Mouse (Mus musculus): ENCODE measurements around the gene Syde1. TPM values are rescaled to one million over a fixed set of nuclear protein-coding genes. Genes with fewer than 3 reads are reported as not detected.

Syde1 gene
- polyA plus RNA-seq, 1 experiment from 2014 or later = 13.9 TPM

- Histone ChIP-seq H3K36me3 (peaks cover 21% of the 10 kb centered on the region), H3K27ac (no peak overlapping the region), H3K27me3 (replicated peaks) (no peaks in the 10 kb centered on the region), H3K4me3 (replicated peaks) (no peak overlapping the region), H3K4me2 (replicated peaks) (peak overlapping the region; percentile 74; the same call in 1 of the 2 replicates), H3K9ac (no peak overlapping the region), H3K4me1 (replicated peaks) (no peaks in the 10 kb centered on the region), H3K9me3 (no peaks in the 10 kb centered on the region)
- WGBS = 91% methylated on average over 8 of the region's 8 CpGs
- ATAC-seq = no peak
Observed at GRCm38 (mm10) chr10:78589901-78590300, 1.9 kb downstream of the Syde1 start.

DNA sequence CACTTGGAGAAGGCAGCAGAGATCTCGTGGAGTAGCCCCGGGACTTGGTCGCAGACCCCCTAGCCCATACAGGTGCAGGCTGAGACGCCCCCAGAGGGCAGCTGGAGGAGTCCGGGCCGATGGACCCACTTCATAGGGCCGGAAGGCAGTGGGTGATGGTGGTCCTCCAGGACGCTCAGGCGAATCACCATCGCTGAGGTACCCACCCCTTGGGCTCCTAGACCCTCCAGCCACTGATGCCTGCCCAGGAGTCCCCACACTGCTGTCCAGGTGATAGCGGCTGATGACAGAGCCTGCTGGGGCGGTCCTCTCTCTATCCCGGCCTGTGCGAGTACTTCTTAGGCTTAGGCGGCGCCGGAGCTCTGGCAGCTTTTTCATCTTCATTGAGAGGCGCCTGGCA lies 2.5 kb downstream of the Syde1 start:
- no peak overlapping the region for H3K27ac ChIP-seq
- H3K4me1 ChIP-seq (replicated peaks) = no peaks in the 10 kb centered on the region
- WGBS = 95% methylated on average over 18 of the region's 18 CpGs
- H3K4me2 ChIP-seq (replicated peaks) = no peak overlapping the region
- no peak overlapping the region for H3K9ac ChIP-seq
- H3K9me3 ChIP-seq = no peaks in the 10 kb centered on the region
- no peak for ATAC-seq
- no peak overlapping the region for H3K4me3 ChIP-seq (replicated peaks)
- peaks cover 21% of the 10 kb centered on the region for H3K36me3 ChIP-seq
- no peaks in the 10 kb centered on the region for H3K27me3 ChIP-seq (replicated peaks)

GRCm38 (mm10) chr10:78586026-78586425 lies 5.7 kb downstream of the Syde1 start:
- ATAC-seq = no peak
- peaks cover 25% of the 10 kb centered on the region for H3K36me3 ChIP-seq

GRCm38 (mm10) chr10:78585606-78586005 lies 6.2 kb downstream of the Syde1 start:
- H3K36me3 ChIP-seq = peaks cover 25% of the 10 kb centered on the region
- no peaks in the 10 kb centered on the region for H3K9me3 ChIP-seq
- 86% methylated on average over 22 of the region's 22 CpGs for WGBS

More at GRCm38 (mm10) chr10:78586026-78586425, 5.7 kb downstream of the Syde1 start:
- no peak overlapping the region for H3K27ac ChIP-seq
- WGBS = 95% methylated on average over 13 of the region's 13 CpGs
- H3K9ac ChIP-seq = no peak overlapping the region
- H3K4me2 ChIP-seq (replicated peaks) = no peak overlapping the region
- no peaks in the 10 kb centered on the region for H3K9me3 ChIP-seq
- no peak overlapping the region for H3K4me3 ChIP-seq (replicated peaks)
- H3K4me1 ChIP-seq (replicated peaks) = no peaks in the 10 kb centered on the region
- no peaks in the 10 kb centered on the region for H3K27me3 ChIP-seq (replicated peaks)

GRCm38 (mm10) chr10:78584996-78585395 lies 6.8 kb downstream of the Syde1 start:
- H3K9me3 ChIP-seq = no peaks in the 10 kb centered on the region
- H3K27ac ChIP-seq = no peak overlapping the region
- no peaks in the 10 kb centered on the region for H3K27me3 ChIP-seq (replicated peaks)
- 100% methylated on average over 1 of the region's 1 CpGs for WGBS
- peaks cover 25% of the 10 kb centered on the region for H3K36me3 ChIP-seq
- no peak overlapping the region for H3K4me3 ChIP-seq (replicated peaks)
- ATAC-seq = no peak
- no peak overlapping the region for H3K4me2 ChIP-seq (replicated peaks)
- no peak overlapping the region for H3K9ac ChIP-seq
- no peaks in the 10 kb centered on the region for H3K4me1 ChIP-seq (replicated peaks)

More at GRCm38 (mm10) chr10:78585606-78586005, 6.2 kb downstream of the Syde1 start:
- Histone ChIP-seq H3K4me2 (replicated peaks) (no peak overlapping the region), H3K9ac (no peak overlapping the region), H3K27ac (no peak overlapping the region), H3K4me1 (replicated peaks) (no peaks in the 10 kb centered on the region), H3K4me3 (replicated peaks) (no peak overlapping the region), H3K27me3 (replicated peaks) (no peaks in the 10 kb centered on the region)
- no peak for ATAC-seq

DNA sequence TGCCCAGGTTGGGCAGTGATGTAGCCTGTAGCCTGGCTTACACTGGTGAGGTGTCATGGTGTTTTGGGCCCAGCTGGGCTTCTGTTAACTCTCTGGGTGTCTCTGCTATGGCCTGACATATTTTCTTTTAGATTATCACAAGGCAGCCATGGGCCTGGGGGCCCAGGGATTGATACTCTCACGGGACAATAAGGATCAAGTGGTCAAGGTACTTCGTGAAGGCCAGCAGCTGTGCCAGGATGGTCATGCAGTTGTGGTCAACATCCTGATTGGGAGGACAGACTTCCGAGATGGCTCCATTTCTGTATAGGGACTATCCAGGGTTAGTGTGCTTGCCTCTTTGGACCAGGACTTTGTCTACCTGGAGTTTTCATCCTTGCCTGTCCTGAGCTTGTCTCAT lies 7.8 kb downstream of the Syde1 start:
- no peaks in the 10 kb centered on the region for H3K4me1 ChIP-seq (replicated peaks)
- no peak overlapping the region for H3K4me3 ChIP-seq (replicated peaks)
- 80% methylated on average over 3 of the region's 3 CpGs for WGBS
- peaks cover 28% of the 10 kb centered on the region for H3K36me3 ChIP-seq
- ATAC-seq = no peak
- no peaks in the 10 kb centered on the region for H3K27me3 ChIP-seq (replicated peaks)
- H3K9me3 ChIP-seq = no peaks in the 10 kb centered on the region
- H3K4me2 ChIP-seq (replicated peaks) = no peak overlapping the region
- no peak overlapping the region for H3K9ac ChIP-seq
- no peak overlapping the region for H3K27ac ChIP-seq

DNA sequence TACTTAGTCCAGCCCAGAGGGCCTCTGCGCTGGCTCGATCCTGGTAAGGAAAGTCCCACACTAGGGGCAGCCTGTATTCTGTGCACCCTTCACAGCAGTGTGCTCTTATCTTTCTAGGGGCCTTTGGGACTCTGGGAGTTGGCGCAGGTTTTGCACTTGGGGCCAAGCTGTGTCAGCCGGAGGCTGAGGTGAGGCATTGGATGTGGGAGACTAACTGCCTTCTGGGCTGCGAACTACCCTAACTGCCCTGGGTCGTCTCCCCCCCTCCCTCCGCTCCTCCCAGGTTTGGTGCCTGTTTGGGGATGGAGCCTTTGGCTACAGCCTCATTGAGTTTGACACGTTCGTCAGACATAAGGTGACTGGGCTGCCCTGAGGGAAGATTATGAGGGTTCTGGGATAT lies 8.4 kb downstream of the Syde1 start:
- WGBS = 66% methylated on average over 9 of the region's 9 CpGs
- H3K36me3 ChIP-seq = peaks cover 24% of the 10 kb centered on the region
- ATAC-seq = no peak

GRCm38 (mm10) chr10:78581121-78581520 lies 10.6 kb downstream of the Syde1 start:
- no peak overlapping the region for H3K27ac ChIP-seq
- H3K4me3 ChIP-seq (replicated peaks) = no peak overlapping the region
- 95% methylated on average over 7 of the region's 7 CpGs for WGBS
- H3K9ac ChIP-seq = no peak overlapping the region
- H3K36me3 ChIP-seq = peaks cover 18% of the 10 kb centered on the region
- no peak overlapping the region for H3K4me2 ChIP-seq (replicated peaks)
- no peak for ATAC-seq
- no peaks in the 10 kb centered on the region for H3K9me3 ChIP-seq
- H3K27me3 ChIP-seq (replicated peaks) = no peaks in the 10 kb centered on the region
- no peaks in the 10 kb centered on the region for H3K4me1 ChIP-seq (replicated peaks)

More for the DNA sequence above, 8.4 kb downstream of the Syde1 start:
- H3K4me3 ChIP-seq (replicated peaks) = no peak overlapping the region
- no peak overlapping the region for H3K9ac ChIP-seq
- H3K27ac ChIP-seq = no peak overlapping the region
- no peaks in the 10 kb centered on the region for H3K9me3 ChIP-seq
- H3K4me1 ChIP-seq (replicated peaks) = no peaks in the 10 kb centered on the region
- H3K4me2 ChIP-seq (replicated peaks) = no peak overlapping the region
- H3K27me3 ChIP-seq (replicated peaks) = no peaks in the 10 kb centered on the region

- H3K27ac ChIP-seq = no peak overlapping the region
- H3K36me3 ChIP-seq = peaks cover 14% of the 10 kb centered on the region
- H3K9ac ChIP-seq = no peak overlapping the region
- H3K27me3 ChIP-seq (replicated peaks) = no peaks in the 10 kb centered on the region
- ATAC-seq = no peak
- no peak overlapping the region for H3K4me2 ChIP-seq (replicated peaks)
- H3K4me3 ChIP-seq (replicated peaks) = no peak overlapping the region
- H3K4me1 ChIP-seq (replicated peaks) = peaks cover 7% of the 10 kb centered on the region
- H3K9me3 ChIP-seq = no peaks in the 10 kb centered on the region
- WGBS = 81% methylated on average over 3 of the region's 3 CpGs
Observed at GRCm38 (mm10) chr10:78578204-78578603, 13.6 kb downstream of the Syde1 start.

- H3K4me3 ChIP-seq (replicated peaks) = no peak overlapping the region
- H3K27ac ChIP-seq = no peak overlapping the region
- H3K9me3 ChIP-seq = no peaks in the 10 kb centered on the region
- WGBS = 94% methylated on average over 16 of the region's 16 CpGs
- H3K4me2 ChIP-seq (replicated peaks) = no peak overlapping the region
- H3K9ac ChIP-seq = no peak overlapping the region
- no peak for ATAC-seq
- peaks cover 14% of the 10 kb centered on the region; the same call in 1 of the 2 replicates for H3K36me3 ChIP-seq
- H3K27me3 ChIP-seq (replicated peaks) = no peaks in the 10 kb centered on the region
- peaks cover 7% of the 10 kb centered on the region for H3K4me1 ChIP-seq (replicated peaks)
Observed at GRCm38 (mm10) chr10:78576435-78577184, 15.2 kb downstream of the Syde1 start.

DNA sequence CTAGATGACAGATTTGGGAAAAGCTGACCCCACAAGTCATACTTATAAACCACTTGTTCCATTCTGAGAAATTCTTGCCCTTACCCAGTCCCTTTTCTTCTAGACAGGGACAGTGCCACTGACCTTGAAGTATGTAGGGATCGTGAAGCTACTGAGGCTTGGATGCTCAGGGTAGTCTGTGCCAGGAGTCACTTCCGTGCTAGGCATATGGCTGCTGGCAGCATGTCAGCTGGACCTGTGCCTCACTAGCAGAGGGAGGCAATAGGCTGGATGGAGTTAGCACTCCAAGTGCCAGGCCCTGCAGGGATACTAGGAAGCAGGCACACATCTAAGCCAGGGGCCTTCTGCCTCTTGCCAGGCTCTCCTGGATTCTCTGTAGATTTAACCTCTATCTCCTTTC lies 16.1 kb downstream of the Syde1 start:
- Histone ChIP-seq H3K27ac (0 out of 2 replicates have a peak overlapping the region, but pooled peaks have one; percentile 84), H3K27me3 (replicated peaks) (no peaks in the 10 kb centered on the region), H3K4me3 (replicated peaks) (peak overlapping the region; percentile 47), H3K4me2 (replicated peaks) (peak overlapping the region; percentile 77), H3K4me1 (replicated peaks) (peaks cover 7% of the 10 kb centered on the region), H3K9me3 (no peaks in the 10 kb centered on the region), H3K36me3 (peaks cover 11% of the 10 kb centered on the region; the same call in 1 of the 2 replicates), H3K9ac (peak overlapping the region; percentile 74; the same call in 1 of the 2 replicates)
- ATAC-seq = no peak
- 64% methylated on average over 2 of the region's 2 CpGs for WGBS

DNA sequence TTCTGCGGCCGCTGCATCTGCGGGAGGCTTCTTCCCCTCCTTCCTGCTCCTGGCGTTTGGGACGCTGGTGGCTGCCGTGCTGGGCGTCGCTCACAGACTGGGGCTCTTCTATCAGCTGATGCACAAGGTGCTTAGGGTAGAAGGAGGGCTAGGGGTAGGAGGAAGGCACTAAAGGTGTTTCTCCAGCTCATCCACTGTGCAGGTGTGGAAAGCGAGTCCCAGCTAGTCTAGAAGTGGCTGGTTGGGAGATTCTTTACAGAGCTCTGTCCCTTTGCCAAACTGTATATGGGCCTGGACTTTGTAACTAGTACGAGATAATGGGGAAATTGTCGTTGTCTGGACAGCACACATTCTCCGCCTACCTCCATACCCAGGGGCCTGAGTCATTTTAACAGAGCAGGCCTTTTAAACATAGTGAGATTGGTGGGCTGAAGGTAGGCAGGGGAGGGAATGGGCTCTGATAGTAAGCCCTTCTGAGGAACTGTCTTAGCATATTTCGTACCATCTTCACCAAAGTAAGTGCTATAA lies 16.6 kb downstream of the Syde1 start:
- ATAC-seq = peak; percentile 74
- H3K36me3 ChIP-seq = peaks cover 11% of the 10 kb centered on the region; the same call in 1 of the 2 replicates
- peak overlapping the region; percentile 77 for H3K4me2 ChIP-seq (replicated peaks)
- no peaks in the 10 kb centered on the region for H3K27me3 ChIP-seq (replicated peaks)
- H3K9me3 ChIP-seq = no peaks in the 10 kb centered on the region
- peak overlapping the region; percentile 74 for H3K9ac ChIP-seq
- peaks cover 7% of the 10 kb centered on the region for H3K4me1 ChIP-seq (replicated peaks)
- peak overlapping the region; percentile 47 for H3K4me3 ChIP-seq (replicated peaks)
- 7% methylated on average over 13 of the region's 13 CpGs for WGBS
- H3K27ac ChIP-seq = peak overlapping the region; percentile 84
